Mouse (Mus musculus): ENCODE data around the gene Hist1h1a.
"Not testable (repeated sequence)": the region's sequence is repeated elsewhere in the genome, so short reads cannot be mapped to it uniquely, and the experiment has no call there.

Hist1h1a gene

GRCm38 (mm10) chr13:23759916-23760239, 3.6 kb upstream of the Hist1h1a start:
- no peak for DNase-seq (ENCODE audit: low spot score in 2 of 2)

DNA sequence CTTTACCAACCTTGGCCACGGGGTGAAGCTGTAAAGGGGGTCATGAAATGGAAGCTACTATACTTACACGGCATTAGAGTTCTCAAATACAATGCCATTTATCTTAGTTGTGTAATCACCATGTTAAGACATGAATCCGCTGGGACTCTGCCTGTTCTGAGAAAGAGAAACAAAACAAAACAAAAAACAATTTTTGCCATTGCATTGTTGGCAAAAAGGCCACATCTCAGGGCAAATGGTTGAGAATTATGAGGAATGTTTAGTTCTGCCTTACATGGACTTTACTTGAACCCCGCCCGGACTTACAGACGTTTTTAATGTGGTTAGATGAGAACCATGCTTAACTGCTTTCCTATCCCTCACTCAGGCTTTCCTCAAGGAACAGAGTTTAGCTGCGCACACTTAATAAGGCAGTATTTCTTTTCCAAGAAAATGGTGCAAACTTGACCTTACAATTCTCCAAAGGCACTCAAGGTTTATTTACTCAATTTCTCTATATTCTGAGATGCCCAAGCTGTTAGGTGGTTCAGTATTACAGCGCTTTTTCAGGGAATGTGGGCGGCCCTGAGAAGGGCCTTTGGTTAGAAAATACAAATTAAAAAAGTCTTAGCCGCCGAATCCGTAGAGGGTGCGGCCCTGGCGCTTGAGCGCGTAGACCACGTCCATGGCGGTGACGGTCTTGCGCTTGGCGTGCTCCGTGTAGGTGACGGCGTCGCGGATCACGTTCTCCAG, 3.1 kb upstream of the Hist1h1a start:
- no peak for DNase-seq (ENCODE audit: low spot score in 2 of 2)

- DNase-seq (ENCODE audit: low spot score in 2 of 2), result peak; percentile 98 to 99
Measured at GRCm38 (mm10) chr13:23760972-23761864, 2.2 kb upstream of the Hist1h1a start, which contains the start of gene Hist1h4a. TSS of gene Hist1h4a (minus strand) at chr13:23761230.

DNA sequence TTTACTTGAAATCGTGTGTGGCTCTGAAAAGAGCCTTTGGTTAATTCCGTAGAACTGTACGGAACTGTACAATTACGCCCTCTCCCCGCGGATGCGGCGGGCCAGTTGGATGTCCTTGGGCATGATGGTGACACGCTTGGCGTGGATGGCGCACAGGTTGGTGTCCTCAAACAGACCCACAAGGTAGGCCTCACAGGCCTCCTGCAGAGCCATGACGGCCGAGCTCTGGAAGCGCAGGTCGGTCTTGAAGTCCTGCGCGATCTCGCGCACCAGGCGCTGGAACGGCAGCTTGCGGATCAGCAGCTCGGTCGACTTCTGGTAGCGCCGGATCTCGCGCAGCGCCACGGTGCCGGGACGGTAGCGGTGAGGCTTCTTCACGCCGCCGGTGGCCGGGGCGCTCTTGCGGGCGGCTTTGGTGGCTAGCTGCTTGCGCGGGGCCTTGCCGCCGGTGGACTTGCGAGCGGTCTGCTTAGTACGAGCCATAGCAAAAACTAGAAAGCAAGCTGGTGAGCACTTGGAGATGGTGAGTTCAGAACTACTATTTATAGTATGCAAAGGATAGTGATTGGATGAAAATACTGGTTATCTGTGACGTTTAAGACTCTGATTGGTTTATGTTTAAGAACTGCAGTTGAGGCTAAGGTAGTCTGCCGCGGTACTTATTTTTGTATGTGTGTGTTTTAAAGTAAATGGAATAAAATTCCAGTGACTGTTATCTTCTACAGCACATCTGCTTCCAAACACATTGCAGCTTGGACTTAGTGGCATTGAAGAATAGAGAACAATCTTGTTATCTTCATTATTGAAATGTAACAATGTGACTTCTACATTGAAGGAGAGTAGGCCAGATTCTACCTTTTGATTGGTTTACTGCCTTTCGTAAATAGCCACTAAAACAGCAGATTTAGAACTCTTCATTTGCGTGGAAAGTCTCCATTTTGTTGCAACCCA, 1.3 kb upstream of the Hist1h1a start, which contains the start of gene Hist1h3a:
Gene Hist1h3a (minus strand): TSS at position 516 of the 951 bp plus-strand sequence.
- peak in 1 of 2 experiments; percentile 35 for DNase-seq (ENCODE audit: low spot score in 2 of 2)

GRCm38 (mm10) chr13:23763242-23763585, 252 bp upstream of the Hist1h1a start:
- no peak for DNase-seq (ENCODE audit: low spot score in 2 of 2)

DNA sequence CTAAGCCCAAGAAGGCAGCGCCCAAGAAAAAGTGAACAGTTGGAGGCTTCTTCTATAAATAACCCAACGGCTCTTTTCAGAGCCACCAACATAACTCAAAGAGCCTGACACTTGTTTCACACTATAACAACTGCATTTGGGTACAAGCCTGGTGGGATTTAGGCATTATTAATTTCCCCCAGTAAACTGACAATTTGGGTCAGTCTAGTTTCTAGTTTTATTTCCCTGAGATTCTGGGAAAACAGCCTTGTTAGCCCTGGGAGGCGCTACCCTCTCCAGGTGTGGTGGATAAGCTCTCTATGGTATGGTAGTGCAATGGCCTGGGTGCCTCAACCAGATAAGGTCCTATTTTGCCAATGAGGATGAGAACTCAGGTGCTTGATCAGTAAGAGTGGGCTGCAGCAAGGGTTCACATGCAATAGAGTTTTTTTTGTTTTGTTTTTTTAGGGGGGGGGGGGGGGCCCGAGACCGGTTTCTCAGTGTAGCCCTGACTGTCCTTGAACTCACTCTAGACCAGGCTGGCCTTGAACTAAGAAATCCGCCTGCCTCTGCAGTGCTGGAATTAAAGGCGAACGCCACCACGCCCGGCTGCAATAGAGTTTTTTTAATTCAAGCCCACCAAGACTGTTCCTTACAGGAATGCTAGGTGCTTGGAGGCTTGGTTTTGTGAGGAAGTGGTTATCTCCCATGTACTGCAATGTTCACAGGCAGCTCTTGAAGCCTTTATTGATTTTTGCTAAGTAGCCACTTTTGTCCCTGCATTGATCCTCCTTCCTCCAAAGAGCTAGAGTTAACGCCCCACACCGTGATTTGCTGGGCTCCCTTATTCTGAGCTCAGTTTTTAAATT, 1.1 kb downstream of the Hist1h1a start:
- DNase-seq (ENCODE audit: low spot score in 2 of 2), result no peak

DNA sequence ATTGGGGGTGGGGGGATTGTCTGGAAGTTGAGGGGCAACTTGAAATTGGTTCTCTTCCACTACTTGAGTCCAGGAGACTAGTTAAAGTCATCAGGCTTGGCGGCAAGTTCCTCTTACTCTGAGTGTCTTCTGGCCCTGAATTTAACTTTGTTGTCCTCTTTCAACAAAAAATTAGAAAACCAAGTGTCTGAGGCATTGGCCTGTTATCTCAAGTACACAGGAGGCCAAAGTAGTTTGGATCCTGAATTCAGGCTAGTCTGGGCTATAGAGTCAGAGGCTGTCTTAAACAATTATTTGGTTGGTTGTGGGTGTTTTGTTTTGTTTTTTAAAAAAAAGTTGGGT, 1.7 kb downstream of the Hist1h1a start:
- DNase-seq (ENCODE audit: low spot score in 2 of 2), result no peak

DNA sequence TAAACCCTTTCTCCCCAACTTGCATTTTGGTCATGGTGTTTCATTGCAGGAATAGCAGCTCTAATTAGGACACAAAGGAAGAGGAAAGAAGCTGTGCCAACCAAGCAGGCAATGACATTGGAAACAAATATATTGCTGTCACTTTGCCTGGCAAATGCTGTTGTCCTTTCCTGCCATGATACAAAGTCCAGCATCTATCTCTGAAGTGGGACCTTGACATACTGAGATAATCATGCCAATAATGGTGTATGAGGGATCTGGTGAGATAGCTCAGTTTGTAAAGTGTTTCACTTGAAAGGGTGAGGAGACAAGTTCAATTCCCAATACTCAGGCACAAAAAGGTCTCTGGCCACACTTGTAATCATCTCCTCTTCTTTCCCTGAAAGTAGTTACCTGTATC, 3.3 kb downstream of the Hist1h1a start:
- DNase-seq (ENCODE audit: low spot score in 2 of 2), result no peak

- DNase-seq (ENCODE audit: low spot score in 2 of 2), result no peak
Measured at GRCm38 (mm10) chr13:23768834-23769397, 5.5 kb downstream of the Hist1h1a start.

- DNase-seq (ENCODE audit: low spot score in 2 of 2), result not testable (repeated sequence)
Measured at GRCm38 (mm10) chr13:23769613-23770012, 6.1 kb downstream of the Hist1h1a start, which contains the start of gene Trim38. TSS of gene Trim38 (plus strand) at chr13:23769913.

- peak in 1 of 2 experiments; percentile 28 for DNase-seq (ENCODE audit: low spot score in 2 of 2)
Measured at GRCm38 (mm10) chr13:23772561-23773313, 9.3 kb downstream of the Hist1h1a start.

DNA sequence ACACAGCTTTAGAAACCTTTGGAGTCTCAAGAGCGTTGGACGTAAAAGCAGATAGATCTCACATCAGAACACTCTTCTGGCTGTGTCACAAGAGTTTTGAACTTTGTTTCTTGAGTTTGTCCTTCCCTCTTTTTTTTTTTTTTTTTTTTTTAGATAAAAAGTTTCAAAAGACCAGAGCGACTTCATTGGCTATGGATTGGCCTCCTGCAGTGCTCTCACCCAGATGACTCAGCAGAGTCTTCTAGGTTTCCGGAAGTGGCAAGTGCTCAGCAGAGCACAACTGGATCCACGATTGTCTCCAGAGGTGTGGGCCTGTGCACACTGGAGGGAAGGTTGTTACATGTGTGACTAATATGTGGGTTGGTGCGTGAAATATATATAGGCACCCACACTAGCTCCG, 14.9 kb downstream of the Hist1h1a start:
- DNase-seq (ENCODE audit: low spot score in 2 of 2), result no peak

GRCm38 (mm10) chr13:23779025-23779424, 15.6 kb downstream of the Hist1h1a start:
- DNase-seq (ENCODE audit: low spot score in 2 of 2), result no peak

DNA sequence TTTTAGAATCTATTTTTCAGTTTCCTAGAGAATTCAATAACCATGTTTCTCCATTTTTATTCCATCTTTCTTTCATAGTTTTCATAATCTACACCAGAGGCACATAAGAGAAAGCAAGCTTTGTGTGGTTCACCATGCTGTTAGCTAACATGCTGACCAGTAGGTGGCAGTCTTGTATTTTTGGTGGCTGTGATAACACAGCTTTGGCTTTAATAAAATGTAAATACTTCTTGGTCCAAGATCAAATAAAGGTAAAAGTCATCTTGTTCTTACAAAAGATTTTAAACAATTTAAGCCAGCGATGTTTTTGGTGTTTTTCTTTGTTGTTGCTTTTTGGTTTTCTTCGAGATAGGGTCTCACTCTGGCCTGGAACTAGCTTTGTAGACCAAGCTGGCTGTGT, 29.1 kb downstream of the Hist1h1a start:
- DNase-seq (ENCODE audit: low spot score in 2 of 2), result no peak

DNA sequence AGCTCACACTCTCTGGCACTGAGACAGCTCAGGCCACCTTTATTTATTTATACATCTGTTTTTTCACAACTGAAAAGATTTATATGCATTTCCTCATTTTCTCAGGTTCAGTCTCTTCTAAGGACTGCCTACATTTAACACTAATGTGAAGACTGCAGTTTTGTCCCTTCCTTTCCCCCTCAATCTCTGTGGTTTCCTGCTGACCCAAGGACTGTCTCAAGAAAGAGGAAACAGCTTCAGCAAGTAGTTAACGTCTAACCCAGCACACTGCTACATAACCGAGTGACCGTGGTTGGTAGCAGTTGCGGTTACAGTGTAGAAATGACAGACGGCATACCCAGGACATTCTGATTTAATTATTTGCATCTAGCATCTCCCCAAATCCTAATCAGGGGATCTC, 35.9 kb downstream of the Hist1h1a start:
- DNase-seq (ENCODE audit: low spot score in 2 of 2), result no peak

- no peak for DNase-seq (ENCODE audit: low spot score in 2 of 2)
Measured at GRCm38 (mm10) chr13:23804532-23804931, 41.1 kb downstream of the Hist1h1a start.

DNA sequence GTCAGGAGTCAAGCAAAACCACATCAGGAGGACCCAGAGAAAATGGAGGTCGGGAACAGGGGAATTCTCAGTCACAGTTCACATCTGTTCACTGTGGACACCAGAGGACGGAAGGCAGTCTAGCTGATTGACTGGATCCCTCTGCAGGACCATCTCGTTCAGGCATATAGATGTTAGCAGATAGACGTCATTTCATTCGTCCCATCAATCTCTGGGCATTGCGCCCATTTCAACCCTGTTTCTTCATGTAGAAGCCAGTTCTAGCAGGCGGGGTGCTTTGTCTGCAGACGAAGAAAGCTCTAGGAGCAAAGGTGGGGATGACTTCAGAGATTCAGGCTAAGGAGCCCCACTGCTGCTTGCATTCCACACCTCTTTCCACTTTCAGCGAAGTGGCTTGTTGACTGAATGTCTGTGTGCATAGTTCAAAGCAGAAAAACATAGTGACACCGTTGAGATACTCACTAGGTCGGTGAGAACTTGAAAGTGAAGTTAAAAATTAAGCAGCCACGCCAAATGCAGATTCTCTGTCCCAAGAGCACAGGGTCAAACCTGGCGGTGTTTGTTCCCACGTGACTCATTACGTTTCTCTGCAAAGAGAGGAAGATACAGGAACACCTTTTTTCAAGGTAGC, 43.1 kb downstream of the Hist1h1a start, which contains the start of gene Slc17a2:
Gene Slc17a2 (plus strand): TSS at position 572 of the 631 bp plus-strand sequence.
- no peak for DNase-seq (ENCODE audit: low spot score in 2 of 2)

Data from urinary bladder, postnatal 4 days (tissue).